Comparison of ENCODE assay signal across 32 mouse cellular contexts in the genomic region with DNA sequence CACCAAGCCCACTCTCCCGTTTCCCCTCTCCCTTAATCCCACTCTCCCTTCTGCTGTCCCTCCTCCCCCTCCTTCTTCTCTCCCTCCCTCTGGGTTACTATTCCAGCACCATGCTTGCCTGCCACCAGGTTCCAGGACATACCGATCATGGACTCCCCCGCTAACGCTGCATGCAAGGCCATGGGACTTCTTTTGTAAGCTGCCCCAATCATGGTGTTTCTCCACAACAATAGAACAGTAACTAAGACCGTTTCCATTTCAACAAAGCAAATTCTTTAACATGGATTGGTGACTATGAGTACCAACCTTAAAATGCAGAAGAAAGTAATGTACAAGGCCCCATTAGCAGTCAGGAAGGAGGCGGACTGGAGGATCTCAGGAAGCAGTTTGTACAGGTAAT.
"Had no signal": no experiment of that assay in that cellular context is flagged by ENCODE, and none has a peak within 500 bp of the region (broad histone marks: within the 10 kb centered on the region; RNA-seq: fewer than 3 reads in every experiment).

No protein-coding gene starts in this region.

- H3K36me3 ChIP-seq: liver, embryonic 15.5 days; midbrain, embryonic 12.5 days; midbrain, embryonic 13.5 days; neural tube, embryonic 12.5 days had no signal

- H3K9ac ChIP-seq: limb, embryonic 12.5 days; limb, embryonic 13.5 days; limb, embryonic 15.5 days; liver, embryonic 12.5 days; liver, embryonic 13.5 days; liver, embryonic 14.5 days; liver, embryonic 15.5 days; liver, postnatal 0 days; lung, embryonic 14.5 days; lung, embryonic 15.5 days; midbrain, embryonic 12.5 days; midbrain, embryonic 13.5 days; midbrain, embryonic 15.5 days; neural tube, embryonic 12.5 days had no signal

- H3K4me2 ChIP-seq: limb, embryonic 12.5 days; limb, embryonic 13.5 days; limb, embryonic 15.5 days; liver, embryonic 11.5 days; liver, embryonic 12.5 days; liver, embryonic 13.5 days; liver, embryonic 15.5 days; lung, embryonic 14.5 days; lung, embryonic 15.5 days; midbrain, embryonic 11.5 days; midbrain, embryonic 12.5 days; midbrain, embryonic 13.5 days; midbrain, embryonic 15.5 days; neural tube, embryonic 12.5 days had no signal

- H3K27me3 ChIP-seq: limb, embryonic 12.5 days; limb, embryonic 13.5 days; limb, embryonic 15.5 days; liver, embryonic 12.5 days; liver, embryonic 13.5 days; liver, embryonic 15.5 days; lung, embryonic 15.5 days; megakaryocyte, embryonic 14.5 days; midbrain, embryonic 12.5 days; midbrain, embryonic 13.5 days; midbrain, embryonic 15.5 days; neural tube, embryonic 12.5 days had no signal

- ATAC-seq: liver, embryonic 12.5 days; liver, postnatal 0 days; lung, postnatal 0 days; midbrain, embryonic 13.5 days; midbrain, embryonic 15.5 days; midbrain, embryonic 16.5 days had no signal

- H3K4me3 ChIP-seq: limb, embryonic 10.5 days; limb, embryonic 12.5 days; limb, embryonic 13.5 days; limb, embryonic 15.5 days; liver, embryonic 12.5 days; liver, embryonic 13.5 days; liver, embryonic 15.5 days; lung, embryonic 15.5 days; megakaryocyte, embryonic 14.5 days; midbrain, embryonic 10.5 days; midbrain, embryonic 12.5 days; midbrain, embryonic 13.5 days; midbrain, embryonic 15.5 days; myocyte; neural tube, embryonic 12.5 days had no signal

- H3K27ac ChIP-seq: limb, embryonic 10.5 days; limb, embryonic 12.5 days; limb, embryonic 13.5 days; limb, embryonic 15.5 days; liver, embryonic 12.5 days; liver, embryonic 13.5 days; liver, embryonic 14.5 days; liver, embryonic 15.5 days; lung, embryonic 15.5 days; macrophage; midbrain, embryonic 10.5 days; midbrain, embryonic 12.5 days; midbrain, embryonic 13.5 days; midbrain, embryonic 15.5 days; neural tube, embryonic 12.5 days had no signal

- H3K4me1 ChIP-seq: limb, embryonic 12.5 days; limb, embryonic 13.5 days; limb, embryonic 15.5 days; midbrain, embryonic 10.5 days; midbrain, embryonic 12.5 days; midbrain, embryonic 13.5 days; midbrain, embryonic 15.5 days; neural tube, embryonic 12.5 days had no signal

- H3K9me3 ChIP-seq: limb, embryonic 10.5 days; limb, embryonic 15.5 days; liver, embryonic 12.5 days; liver, embryonic 13.5 days; liver, embryonic 15.5 days; lung, embryonic 15.5 days; midbrain, embryonic 10.5 days; midbrain, embryonic 15.5 days; neural tube, embryonic 12.5 days had no signal

- DNase-seq: left cerebral cortex, postnatal 4 days; liver; liver, embryonic 13.5 days; liver, postnatal 0 days; lung, adult 18-20 months; lung, adult 2 months; lung, embryonic 14.5 days; lung, postnatal 10 days; lung, postnatal 14 days; lung, postnatal 36 days; lung, postnatal 4 days; midbrain, embryonic 14.5 days had no signal
